10 mouse cellular contexts compared by ENCODE assay signal in genomic region chr1:171263666-171264461, GRCm38 (mm10). TPM values are rescaled to one million over a fixed set of nuclear protein-coding genes. Genes with fewer than 3 reads are reported as not detected.
DNase-seq lines count a peak whose midpoint lies in the region; ATAC-seq and TF ChIP-seq lines count a peak whose summit lies in the region.
"Had no signal": no experiment of that assay in that cellular context is flagged by ENCODE, and none has a peak within 500 bp of the region (broad histone marks: within the 10 kb centered on the region; RNA-seq: fewer than 3 reads in every experiment).

No protein-coding gene starts in this region.

- peak overlapping the region; percentile 94 for H3K27ac ChIP-seq in kidney, embryonic 16.5 days (ENCODE audit: low read length)
- H3K27ac ChIP-seq in bone marrow, adult 2 months (ENCODE audit: control insufficient read depth, insufficient read depth, low read depth, low read length, poor library complexity) = no peak overlapping the region
- peak overlapping the region; percentile 96 for H3K27ac ChIP-seq in heart, embryonic 15.5 days
- peak overlapping the region; percentile 83 for H3K27ac ChIP-seq in midbrain, embryonic 15.5 days
- H3K27ac ChIP-seq: liver, embryonic 15.5 days had no signal

- peaks cover 2% of the 10 kb centered on the region; the same call in 1 of the 2 replicates for H3K36me3 ChIP-seq in kidney, embryonic 16.5 days (ENCODE audit: insufficient read depth, low read length)
- H3K36me3 ChIP-seq in heart, embryonic 15.5 days = no peaks in the 10 kb centered on the region
- H3K36me3 ChIP-seq in midbrain, embryonic 15.5 days (replicated peaks) = no peaks in the 10 kb centered on the region
- H3K36me3 ChIP-seq: liver, embryonic 15.5 days had no signal

- ATAC-seq in kidney, embryonic 16.5 days (ENCODE audit: low FRiP score, low TSS enrichment) = 0 out of 2 replicates have a peak, but pooled peaks have one; percentile 1
- no peak; the same call in 1 of the 2 replicates for ATAC-seq in heart, embryonic 15.5 days (replicated peaks; ENCODE audit: insufficient number of reproducible peaks, insufficient read depth, low FRiP score, low read depth)
- ATAC-seq in midbrain, embryonic 15.5 days (replicated peaks) = peak; percentile 5

- peaks cover 8% of the 10 kb centered on the region for H3K4me1 ChIP-seq in kidney, embryonic 16.5 days (ENCODE audit: insufficient read depth, low read length)
- no peaks in the 10 kb centered on the region; the same call in 1 of the 2 replicates for H3K4me1 ChIP-seq in bone marrow, adult 2 months (ENCODE audit: control insufficient read depth, insufficient read depth, low read length)
- peaks cover 22% of the 10 kb centered on the region for H3K4me1 ChIP-seq in heart, embryonic 15.5 days (replicated peaks)
- H3K4me1 ChIP-seq in midbrain, embryonic 15.5 days = peaks cover 14% of the 10 kb centered on the region

- intact Hi-C loops in left cerebral cortex, postnatal 4 days (cut with DNase I) = no loop called here

- 85% methylated on average over 3 of the region's 3 CpGs for WGBS in kidney, embryonic 16.5 days
- WGBS in bone marrow, adult 2 months = 54% methylated on average over 3 of the region's 3 CpGs
- WGBS in heart, embryonic 15.5 days = 70% methylated on average over 3 of the region's 3 CpGs
- 86% methylated on average over 3 of the region's 3 CpGs for WGBS in midbrain, embryonic 15.5 days

- H3K4me2 ChIP-seq in kidney, embryonic 16.5 days (replicated peaks; ENCODE audit: low read depth, low read length) = no peak overlapping the region; the same call in 1 of the 2 replicates
- H3K4me2 ChIP-seq in heart, embryonic 15.5 days = peak overlapping the region; percentile 67
- H3K4me2 ChIP-seq in midbrain, embryonic 15.5 days = peak overlapping the region; percentile 56
- H3K4me2 ChIP-seq: liver, embryonic 15.5 days had no signal

- TF ChIP-seq CTCF in bone marrow, adult 2 months (IDR thresholded peaks at IDR 0.05; ENCODE audit: control insufficient read depth, insufficient read depth, low read length) = peak; percentile 32; the same call in 1 of the 2 replicates

- no peaks in the 10 kb centered on the region for H3K27me3 ChIP-seq in kidney, embryonic 16.5 days (ENCODE audit: insufficient read depth, low read length)
- H3K27me3 ChIP-seq in heart, embryonic 15.5 days = no peaks in the 10 kb centered on the region
- no peaks in the 10 kb centered on the region for H3K27me3 ChIP-seq in midbrain, embryonic 15.5 days (replicated peaks)

- H3K9me3 ChIP-seq in kidney, embryonic 16.5 days (ENCODE audit: low read length) = no peaks in the 10 kb centered on the region
- H3K9me3 ChIP-seq in heart, embryonic 15.5 days (replicated peaks) = no peaks in the 10 kb centered on the region
- no peaks in the 10 kb centered on the region for H3K9me3 ChIP-seq in midbrain, embryonic 15.5 days
- H3K9me3 ChIP-seq: liver, embryonic 15.5 days had no signal

- no peak overlapping the region for H3K9ac ChIP-seq in kidney, embryonic 16.5 days (replicated peaks; ENCODE audit: low read length)
- no peak overlapping the region for H3K9ac ChIP-seq in heart, embryonic 15.5 days
- H3K9ac ChIP-seq in midbrain, embryonic 15.5 days = no peak overlapping the region
- H3K9ac ChIP-seq: liver, embryonic 15.5 days had no signal

- DNase-seq in kidney, adult 9 months = no peak
- DNase-seq in adrenal gland, adult 2 months = no peak
- DNase-seq in left cerebral cortex, postnatal 4 days = no peak
- no peak for DNase-seq in c-Kit-positive CD71-positive TER-119-positive erythroid progenitor cells, embryonic 14.5 days (ENCODE audit: low spot score)
- DNase-seq: spleen, adult 18-20 months had no signal

- no peak overlapping the region for H3K4me3 ChIP-seq in kidney, embryonic 16.5 days (ENCODE audit: low read length)
- no peak overlapping the region for H3K4me3 ChIP-seq in bone marrow, adult 2 months (replicated peaks; ENCODE audit: control insufficient read depth, low read depth, low read length)
- H3K4me3 ChIP-seq in heart, embryonic 15.5 days = no peak overlapping the region
- H3K4me3 ChIP-seq in midbrain, embryonic 15.5 days = peak overlapping the region; percentile 13; the same call in 1 of the 2 replicates
- H3K4me3 ChIP-seq: liver, embryonic 15.5 days had no signal

- TF ChIP-seq POLR2A in bone marrow, adult 2 months (IDR thresholded peaks at IDR 0.05; ENCODE audit: borderline replicate concordance, control insufficient read depth, low read depth, low read length) = no peak

RNA-seq across cellular contexts. Expression of gene B4galt3, which starts 6.3 kb away (rescaled TPM):
- 92.2 and 99.1 TPM in 2 replicates for polyA plus RNA-seq in kidney, embryonic 16.5 days (2015; fragmentation: Nextera tagmentation; extraction: Ambion mirVana)
- polyA plus RNA-seq in bone marrow, adult 2 months (2011; ENCODE audit: insufficient read depth, insufficient read length, low replicate concordance, missing spikeins) = 29.8 and 67.5 TPM in 2 replicates
- 44.4 and 56.4 TPM in 2 replicates for polyA plus RNA-seq in heart, embryonic 15.5 days (2015; fragmentation: Nextera tagmentation; extraction: Ambion mirVana)
- polyA plus RNA-seq in midbrain, embryonic 15.5 days (2015; fragmentation: Nextera tagmentation; extraction: Ambion mirVana) = 112 and 116 TPM in 2 replicates
- total RNA-seq in adrenal gland, adult 2 months (2021) = 10 to 100 TPM; 30.3 to 33.4 TPM
- polyA plus RNA-seq in adrenal gland, adult 2 months (2012; rRNA removed) = 53.0 and 56.7 TPM in 2 replicates
- 10 to 100 TPM; 74.2 to 87.8 TPM for total RNA-seq in left cerebral cortex, postnatal 4 days (2021)

RNA-seq across cellular contexts. Expression of gene Ndufs2, which starts 12.7 kb away (rescaled TPM):
- 311 and 368 TPM in 2 replicates for polyA plus RNA-seq in kidney, embryonic 16.5 days (2015; fragmentation: Nextera tagmentation; extraction: Ambion mirVana)
- polyA plus RNA-seq in bone marrow, adult 2 months (2011; ENCODE audit: insufficient read depth, insufficient read length, low replicate concordance, missing spikeins) = 109 and 134 TPM in 2 replicates
- polyA plus RNA-seq in heart, embryonic 15.5 days (2015; fragmentation: Nextera tagmentation; extraction: Ambion mirVana) = 514 and 535 TPM in 2 replicates
- 229 and 238 TPM in 2 replicates for polyA plus RNA-seq in midbrain, embryonic 15.5 days (2015; fragmentation: Nextera tagmentation; extraction: Ambion mirVana)
- total RNA-seq in adrenal gland, adult 2 months (2021) = 100 to 1,000 TPM; 558 to 829 TPM
- 210 and 224 TPM in 2 replicates for polyA plus RNA-seq in adrenal gland, adult 2 months (2012; rRNA removed)
- total RNA-seq in left cerebral cortex, postnatal 4 days (2021) = 100 to 1,000 TPM; 183 to 186 TPM

RNA-seq across cellular contexts. Expression of gene Adamts4, which starts 13.6 kb away (rescaled TPM):
- 13.4 and 15.2 TPM in 2 replicates for polyA plus RNA-seq in kidney, embryonic 16.5 days (2015; fragmentation: Nextera tagmentation; extraction: Ambion mirVana)
- 0.25 TPM in 1 of 2 replicates, not detected in the other for polyA plus RNA-seq in bone marrow, adult 2 months (2011; ENCODE audit: insufficient read depth, insufficient read length, low replicate concordance, missing spikeins)
- polyA plus RNA-seq in heart, embryonic 15.5 days (2015; fragmentation: Nextera tagmentation; extraction: Ambion mirVana) = 5.2 and 6.0 TPM in 2 replicates
- 7.0 and 7.1 TPM in 2 replicates for polyA plus RNA-seq in midbrain, embryonic 15.5 days (2015; fragmentation: Nextera tagmentation; extraction: Ambion mirVana)
- total RNA-seq in adrenal gland, adult 2 months (2021) = 1 to 10 TPM; 1.1 to 1.3 TPM
- 1.7 and 2.8 TPM in 2 replicates for polyA plus RNA-seq in adrenal gland, adult 2 months (2012; rRNA removed)
- 1 to 10 TPM; 4.2 to 5.3 TPM for total RNA-seq in left cerebral cortex, postnatal 4 days (2021)

RNA-seq across cellular contexts. Expression of gene Ppox, which starts 17.1 kb away (rescaled TPM):
- 69.2 and 77.2 TPM in 2 replicates for polyA plus RNA-seq in kidney, embryonic 16.5 days (2015; fragmentation: Nextera tagmentation; extraction: Ambion mirVana)
- 197 and 282 TPM in 2 replicates for polyA plus RNA-seq in bone marrow, adult 2 months (2011; ENCODE audit: insufficient read depth, insufficient read length, low replicate concordance, missing spikeins)
- polyA plus RNA-seq in heart, embryonic 15.5 days (2015; fragmentation: Nextera tagmentation; extraction: Ambion mirVana) = 32.7 and 47.2 TPM in 2 replicates
- polyA plus RNA-seq in midbrain, embryonic 15.5 days (2015; fragmentation: Nextera tagmentation; extraction: Ambion mirVana) = 48.7 and 56.2 TPM in 2 replicates
- total RNA-seq in adrenal gland, adult 2 months (2021) = 10 to 100 TPM; 28.6 to 32.2 TPM
- 44.2 and 55.0 TPM in 2 replicates for polyA plus RNA-seq in adrenal gland, adult 2 months (2012; rRNA removed)
- 10 to 100 TPM; 19.6 to 25.4 TPM for total RNA-seq in left cerebral cortex, postnatal 4 days (2021)

RNA-seq across cellular contexts. Expression of gene Usp21, which starts 23.9 kb away (rescaled TPM):
- polyA plus RNA-seq in kidney, embryonic 16.5 days (2015; fragmentation: Nextera tagmentation; extraction: Ambion mirVana) = 101 and 103 TPM in 2 replicates
- 39.1 and 60.0 TPM in 2 replicates for polyA plus RNA-seq in bone marrow, adult 2 months (2011; ENCODE audit: insufficient read depth, insufficient read length, low replicate concordance, missing spikeins)
- 44.9 and 55.6 TPM in 2 replicates for polyA plus RNA-seq in heart, embryonic 15.5 days (2015; fragmentation: Nextera tagmentation; extraction: Ambion mirVana)
- 119 and 122 TPM in 2 replicates for polyA plus RNA-seq in midbrain, embryonic 15.5 days (2015; fragmentation: Nextera tagmentation; extraction: Ambion mirVana)
- 10 to 100 TPM; 37.5 to 44.9 TPM for total RNA-seq in adrenal gland, adult 2 months (2021)
- 61.3 and 61.5 TPM in 2 replicates for polyA plus RNA-seq in adrenal gland, adult 2 months (2012; rRNA removed)
- total RNA-seq in left cerebral cortex, postnatal 4 days (2021) = 10 to 100 TPM; 60.4 to 66.4 TPM
